Mouse (Mus musculus) megakaryocyte, embryonic 14.5 days (primary cell): ENCODE results near the gene Timmdc1.

Source experiments
- FLI1 ChIP-seq: IDR thresholded peaks from 2 replicates; pipeline ENCODE4 v1.6.1; 2012; ENCODE audit warnings: low read length, inconsistent platforms, mixed read lengths
- GATA1 ChIP-seq: IDR thresholded peaks from 3 replicates; pipeline ENCODE4 v1.6.1; 2012; ENCODE audit warnings: mixed read lengths, low read length, inconsistent platforms, borderline replicate concordance

DNA sequence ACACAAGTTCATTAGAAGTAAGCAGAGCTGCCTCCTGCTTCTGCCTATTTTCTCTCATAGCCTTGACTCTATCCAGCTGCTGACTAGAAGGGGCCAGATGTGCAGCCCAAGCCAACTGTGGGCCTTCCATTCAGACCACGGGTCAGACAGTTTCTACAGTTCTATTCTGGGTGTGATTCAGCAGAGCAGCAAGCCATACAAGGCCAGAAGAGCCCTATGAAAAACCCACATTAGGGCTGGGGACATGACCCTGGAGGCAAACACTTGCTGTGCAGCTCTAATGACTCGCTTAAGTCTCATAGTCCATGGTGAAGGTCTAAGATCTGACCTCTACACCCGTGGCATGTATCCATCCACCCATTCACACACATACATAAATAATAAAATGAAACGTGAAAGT, 56.4 kb downstream of the Timmdc1 start:
- TF ChIP-seq GATA1 (no peak), FLI1 (no peak)
